Mouse (Mus musculus): Measurements from ENCODE around the gene Zswim7. TPM values are rescaled to one million over a fixed set of nuclear protein-coding genes. Genes with fewer than 3 reads are reported as not detected.

The Zswim7 gene
- 4.7 TPM for polyA plus RNA-seq (2014; fragmentation: Illumina TruSeq; extraction: RNeasy Lipid Tissue Mini Kit (QIAGEN cat#74804))

DNA sequence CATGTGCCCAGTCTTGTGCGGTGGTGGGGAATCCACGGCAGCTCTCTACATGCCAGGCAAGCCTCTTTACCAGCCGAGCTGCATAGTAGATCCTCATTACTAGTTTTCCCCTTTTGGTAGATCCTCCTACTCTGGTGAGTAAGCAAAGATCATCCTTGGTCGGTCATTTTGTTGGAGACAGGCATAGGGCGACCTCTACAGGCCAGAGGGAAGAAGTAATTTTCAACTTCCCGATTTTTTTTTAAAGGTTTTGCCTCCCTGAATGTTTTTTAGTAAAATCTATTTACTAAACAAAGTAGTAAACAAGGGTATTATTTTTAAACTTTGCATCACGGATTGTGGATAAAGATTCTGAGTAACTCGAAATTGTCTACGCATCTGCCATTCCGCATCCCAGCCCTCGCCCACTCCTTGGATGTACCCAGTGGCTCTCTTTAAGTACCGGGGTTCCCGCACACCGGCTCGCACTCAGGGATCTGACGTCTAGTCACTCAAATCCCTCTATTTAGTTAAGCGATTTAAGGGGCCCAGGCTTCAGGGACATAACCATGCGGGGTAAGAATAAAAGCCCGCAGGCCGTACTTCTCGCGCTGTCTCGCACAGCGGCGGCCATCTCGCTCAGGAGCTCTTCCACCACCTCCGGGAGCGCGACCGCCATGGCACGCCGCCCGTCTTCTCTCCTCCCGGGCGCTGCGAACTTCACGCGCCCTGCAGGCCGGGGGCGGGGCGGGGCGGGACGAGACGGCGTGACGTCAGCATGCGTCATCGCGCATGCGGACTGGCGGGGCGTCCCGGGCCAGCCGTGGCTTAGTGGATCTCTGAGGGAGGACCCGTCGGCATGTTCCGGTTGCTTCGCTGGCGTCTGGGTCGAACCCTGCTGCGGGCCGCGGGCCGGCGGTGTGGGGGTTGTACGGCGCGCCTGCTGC, at the start of gene Zswim7, which contains the start of gene Ttc19:
Gene Zswim7 (minus strand): TSS at position 701 of the 926 bp plus-strand sequence.
Gene Ttc19 (plus strand): TSS at position 799 of the 926 bp plus-strand sequence.

GRCm38 (mm10) chr11:62248401-62249244, 32.6 kb downstream of the Zswim7 start, which contains the start of gene Adora2b:
Adora2b (plus strand) TSS chr11:62248984.

Other genes with a start within 250 kb of the Zswim7 start
- 1.8 TPM for gene Adora2b, start 32.4 kb downstream of the Zswim7 start, polyA plus RNA-seq (2014; fragmentation: Illumina TruSeq; extraction: RNeasy Lipid Tissue Mini Kit (QIAGEN cat#74804))
- gene Ttc19, start 98 bp upstream of the Zswim7 start, polyA plus RNA-seq (2014; fragmentation: Illumina TruSeq; extraction: RNeasy Lipid Tissue Mini Kit (QIAGEN cat#74804)), result 91.2 TPM
- gene Pigl, start 177.1 kb upstream of the Zswim7 start, polyA plus RNA-seq (2014; fragmentation: Illumina TruSeq; extraction: RNeasy Lipid Tissue Mini Kit (QIAGEN cat#74804)), result 3.3 TPM
- 382 TPM for gene Ncor1, start 177.2 kb upstream of the Zswim7 start, polyA plus RNA-seq (2014; fragmentation: Illumina TruSeq; extraction: RNeasy Lipid Tissue Mini Kit (QIAGEN cat#74804))